Mouse (Mus musculus) midbrain, embryonic 13.5 days (tissue): Measurements from ENCODE around the gene Gm10639. TPM values are rescaled to one million over a fixed set of nuclear protein-coding genes. Genes with fewer than 3 reads are reported as not detected.
"Not testable (repeated sequence)": the region's sequence is repeated elsewhere in the genome, so short reads cannot be mapped to it uniquely, and the experiment has no call there.

Source experiments
- ATAC-seq: fragments of 200-750 bp; cut with Nextera tagmentation; 2 replicates; pipeline ENCODE4 v1.8.0; 2017; ENCODE audit warnings: mild to moderate bottlenecking, moderate TSS enrichment, moderate library complexity
- H3K27ac ChIP-seq: fragments of 300-500 bp; sonication (generic); 2 replicates; pipeline ENCODE4 v1.5.1; 2015; ENCODE audit warnings: inconsistent platforms, mild to moderate bottlenecking, moderate library complexity
- H3K27me3 ChIP-seq: fragments of 300-500 bp; sonication (generic); 2 replicates; pipeline ENCODE4 v1.6.1; 2015; ENCODE audit warnings: mild to moderate bottlenecking, inconsistent platforms
- H3K36me3 ChIP-seq: fragments of 300-500 bp; sonication (generic); 2 replicates; pipeline ENCODE4 v1.6.1; 2015; ENCODE audit warnings: mild to moderate bottlenecking, inconsistent platforms
- H3K4me1 ChIP-seq: fragments of 300-500 bp; sonication (generic); replicated peaks from 2 replicates; pipeline ENCODE4 v1.6.1; 2015; ENCODE audit warnings: inconsistent platforms
- H3K4me2 ChIP-seq: fragments of 300-500 bp; sonication (generic); replicated peaks from 2 replicates; pipeline ENCODE4 v1.6.1; 2015; ENCODE audit warnings: moderate library complexity, mild to moderate bottlenecking, inconsistent platforms
- H3K4me3 ChIP-seq: fragments of 300-500 bp; sonication (generic); replicated peaks from 2 replicates; pipeline ENCODE4 v1.5.1; 2015; ENCODE audit warnings: mild to moderate bottlenecking, inconsistent platforms
- H3K9ac ChIP-seq: fragments of 300-500 bp; sonication (generic); replicated peaks from 2 replicates; pipeline ENCODE4 v1.6.1; 2015; ENCODE audit warnings: mild to moderate bottlenecking, inconsistent platforms
- H3K9me3 ChIP-seq: fragments of 300-500 bp; sonication (generic); 2 replicates; pipeline ENCODE4 v1.6.1; 2016; ENCODE audit warnings: mild to moderate bottlenecking, inconsistent platforms
- WGBS: fragments of 180-500 bp; shearing (Covaris S2); methylation state at CpG from one replicate; pipeline ENCODE4 v1.1.7; 2015; 5-methylcytosine and 5-hydroxymethylcytosine counted together
- polyA plus RNA-seq: library from polyadenylated mRNA; unstranded; fragments of >200 nt; fragmentation: Nextera tagmentation; extraction: Ambion mirVana; gene quantifications from 2 replicates; pipeline ENCODE4 v1.2.1, GENCODE M21; 2015

Gene Gm10639
- polyA plus RNA-seq, 1 experiment from 2014 or later, result not detected

DNA sequence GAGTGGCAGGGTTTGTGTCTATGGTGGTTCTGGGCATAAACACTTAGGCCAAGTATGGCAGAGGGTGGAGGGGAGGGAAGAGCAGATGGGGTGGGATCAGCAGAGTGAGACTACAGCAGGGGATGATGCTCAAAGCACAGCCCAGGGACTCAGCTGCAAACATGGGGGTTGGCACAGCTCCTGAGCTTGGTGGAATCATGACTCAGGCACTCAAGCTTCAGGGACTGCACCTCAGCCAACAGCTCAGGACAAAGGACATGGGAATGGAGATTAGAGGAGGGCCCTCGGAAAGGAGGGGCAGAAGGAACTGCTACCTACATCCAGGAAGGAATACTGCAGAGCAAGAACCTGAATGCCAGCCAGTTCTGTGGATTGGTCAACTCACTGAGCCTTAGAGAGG is 9.4 kb downstream of the Gm10639 start:
- 42% methylated on average over 1 of the region's 1 CpGs for WGBS
- not testable (repeated sequence) for H3K36me3 ChIP-seq, H3K27me3 ChIP-seq, H3K4me3 ChIP-seq, H3K9ac ChIP-seq, H3K27ac ChIP-seq, H3K9me3 ChIP-seq, H3K4me2 ChIP-seq, ATAC-seq, H3K4me1 ChIP-seq

DNA sequence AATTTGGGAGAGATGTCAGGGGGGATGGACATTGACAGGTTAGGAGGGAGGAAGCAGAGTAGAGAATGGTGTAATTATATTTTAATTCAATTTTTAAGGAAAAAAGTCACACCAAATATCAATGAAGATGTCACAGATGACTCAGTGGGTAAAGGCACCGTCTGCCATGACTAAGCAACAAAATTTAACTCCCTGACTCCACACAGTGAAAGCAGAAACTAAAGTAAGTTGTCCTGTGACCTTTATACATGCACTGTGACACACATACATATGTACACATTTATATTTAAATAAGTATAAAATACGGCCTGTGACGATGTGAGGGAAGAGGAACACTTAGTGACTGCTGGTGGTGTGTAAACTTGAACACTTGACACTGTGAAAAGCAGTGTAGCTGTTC is 18.4 kb downstream of the Gm10639 start:
- WGBS, result 84% methylated on average over 3 of the region's 3 CpGs
- H3K4me2 ChIP-seq, H3K4me3 ChIP-seq, H3K36me3 ChIP-seq, H3K4me1 ChIP-seq, ATAC-seq, H3K27me3 ChIP-seq, H3K9ac ChIP-seq, H3K27ac ChIP-seq, H3K9me3 ChIP-seq: not testable (repeated sequence)

DNA sequence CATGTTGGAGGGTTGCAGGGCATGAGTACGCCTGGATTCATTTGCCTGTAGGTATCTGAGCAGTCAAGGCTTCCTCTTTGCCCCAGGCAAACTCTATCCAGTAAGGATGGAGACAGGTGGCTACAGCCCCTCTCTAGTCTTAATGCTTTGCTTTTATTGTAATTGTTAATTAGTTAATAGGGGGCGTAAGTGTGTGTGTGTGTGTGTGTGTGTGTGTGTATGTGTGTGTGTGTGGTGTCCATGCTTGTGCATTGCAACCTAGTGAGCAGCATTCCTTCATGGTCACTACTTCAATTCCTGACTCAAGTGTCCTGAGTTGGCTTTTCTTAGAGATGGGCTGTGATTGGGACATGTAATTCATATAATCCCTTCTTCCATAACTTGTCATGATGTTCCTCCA is 25.0 kb downstream of the Gm10639 start, which contains the start of gene Omt2a:
Gene Omt2a (minus strand): TSS at position 101 of the 400 bp plus-strand sequence.
- H3K9me3 ChIP-seq, result no peaks in the 10 kb centered on the region
- WGBS, result 80% methylated on average over 2 of the region's 2 CpGs
- H3K36me3 ChIP-seq, result no peaks in the 10 kb centered on the region
- no peak within 1 kb of the TSS for H3K4me3 ChIP-seq
- H3K27ac ChIP-seq, result no peak within 1 kb of the TSS
- H3K9ac ChIP-seq, result no peak within 1 kb of the TSS
- no peaks in the 10 kb centered on the region for H3K27me3 ChIP-seq
- no peak within 1 kb of the TSS for H3K4me2 ChIP-seq
- no peak for ATAC-seq
- H3K4me1 ChIP-seq, result no peaks in the 10 kb centered on the region

DNA sequence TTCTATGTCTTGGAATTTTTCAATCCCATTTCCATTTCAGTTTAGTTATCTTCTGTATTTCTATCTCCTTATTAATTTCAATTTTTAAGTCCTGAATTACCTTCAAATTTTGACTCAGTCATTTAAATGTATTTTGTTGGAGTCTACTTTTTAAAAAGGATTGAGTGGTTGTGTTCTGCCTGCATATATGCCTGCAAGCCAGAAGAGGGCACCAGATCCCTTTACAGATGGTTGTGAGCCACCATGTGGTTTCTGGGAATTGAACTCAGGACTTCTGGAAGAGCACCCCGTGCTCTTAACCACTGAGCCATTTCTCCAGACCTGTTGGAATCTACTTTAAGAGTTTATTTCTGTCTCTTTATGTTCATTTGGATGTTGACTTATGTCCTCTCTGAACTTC is 29.8 kb downstream of the Gm10639 start:
- no peaks in the 10 kb centered on the region for H3K9me3 ChIP-seq
- H3K4me2 ChIP-seq, result no peak overlapping the region
- H3K4me1 ChIP-seq, result no peaks in the 10 kb centered on the region
- WGBS, result 44% methylated on average over 1 of the region's 1 CpGs
- no peaks in the 10 kb centered on the region for H3K27me3 ChIP-seq
- no peak overlapping the region for H3K4me3 ChIP-seq
- no peak for ATAC-seq
- H3K27ac ChIP-seq, result no peak overlapping the region
- no peaks in the 10 kb centered on the region for H3K36me3 ChIP-seq
- no peak overlapping the region for H3K9ac ChIP-seq

DNA sequence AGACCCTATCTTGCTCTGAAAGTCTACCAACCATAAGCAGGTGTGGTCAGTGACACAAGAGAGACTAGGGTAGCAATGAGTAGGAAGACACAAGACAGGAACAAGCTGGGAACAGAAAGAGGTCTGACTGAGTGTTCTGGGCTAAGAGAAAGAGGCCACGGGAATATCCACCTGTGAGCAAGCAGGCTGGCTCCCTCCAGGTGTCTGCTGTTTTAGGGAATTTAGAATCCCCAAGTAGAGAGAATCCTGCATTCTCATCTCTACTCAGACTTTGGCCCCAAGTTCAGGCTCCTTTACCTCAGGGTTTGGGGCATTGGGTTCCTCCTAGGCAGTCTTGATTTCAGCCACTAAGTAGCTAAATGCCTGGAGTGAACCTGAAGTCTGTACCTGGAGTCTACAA is 37.6 kb downstream of the Gm10639 start, which contains the start of gene Omt2b:
Gene Omt2b (plus strand): TSS at position 301 of the 400 bp plus-strand sequence.
- ATAC-seq, result not testable (repeated sequence)
- WGBS, result 75% methylated on average over 1 of the region's 1 CpGs

DNA sequence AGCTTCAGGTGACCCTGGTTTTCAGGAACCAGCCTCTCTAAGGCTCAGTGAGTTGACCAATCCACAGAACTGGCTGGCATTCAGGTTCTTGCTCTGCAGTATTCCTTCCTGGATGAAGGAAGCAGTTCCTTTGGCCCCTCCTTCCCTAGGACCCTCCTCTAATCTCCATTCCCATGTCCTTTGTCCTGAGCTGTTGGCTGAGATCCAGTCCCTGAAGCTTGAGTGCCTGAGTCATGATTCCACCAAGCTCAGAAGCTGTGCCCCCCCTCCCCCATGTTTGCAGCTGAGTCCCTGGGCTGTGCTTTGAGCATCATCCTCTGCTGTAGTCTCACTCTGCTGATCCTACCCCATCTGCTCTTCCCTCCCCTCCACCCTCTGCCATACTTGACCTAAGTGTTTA is 47.3 kb downstream of the Gm10639 start:
- H3K9ac ChIP-seq, H3K4me2 ChIP-seq, H3K27me3 ChIP-seq, H3K9me3 ChIP-seq, ATAC-seq, H3K27ac ChIP-seq, H3K4me1 ChIP-seq, H3K36me3 ChIP-seq, H3K4me3 ChIP-seq: not testable (repeated sequence)

More for the DNA sequence above, 37.6 kb downstream of the Gm10639 start, which contains the start of gene Omt2b:
- not testable (repeated sequence) for H3K9me3 ChIP-seq, H3K4me3 ChIP-seq, H3K4me1 ChIP-seq, H3K9ac ChIP-seq, H3K36me3 ChIP-seq, H3K4me2 ChIP-seq, H3K27me3 ChIP-seq, H3K27ac ChIP-seq

DNA sequence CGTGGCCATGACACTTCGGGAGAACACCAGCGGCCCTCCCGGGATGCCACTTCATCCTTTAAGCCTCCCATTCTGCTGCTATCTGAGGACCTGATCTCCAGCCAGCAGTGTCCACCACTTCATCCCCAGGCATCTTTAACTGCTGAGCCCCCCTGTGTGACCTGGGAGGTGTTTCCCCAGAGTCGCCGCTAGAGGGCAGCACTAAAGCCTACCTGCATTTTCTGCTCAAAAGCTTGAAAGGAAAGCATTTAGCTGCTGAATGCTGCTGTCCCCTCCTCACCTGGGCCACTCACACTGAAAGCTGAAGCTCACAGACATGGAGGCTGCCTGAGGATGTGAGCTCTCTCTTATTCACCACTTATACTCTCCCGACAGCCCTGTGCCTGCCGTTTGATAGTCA is 50.6 kb downstream of the Gm10639 start:
- H3K9me3 ChIP-seq, H3K27me3 ChIP-seq, H3K9ac ChIP-seq, H3K27ac ChIP-seq, H3K4me2 ChIP-seq, H3K4me3 ChIP-seq, H3K36me3 ChIP-seq, H3K4me1 ChIP-seq: not testable (repeated sequence)
- peak; percentile 56 for ATAC-seq
- WGBS, result 15% methylated on average over 8 of the region's 8 CpGs

DNA sequence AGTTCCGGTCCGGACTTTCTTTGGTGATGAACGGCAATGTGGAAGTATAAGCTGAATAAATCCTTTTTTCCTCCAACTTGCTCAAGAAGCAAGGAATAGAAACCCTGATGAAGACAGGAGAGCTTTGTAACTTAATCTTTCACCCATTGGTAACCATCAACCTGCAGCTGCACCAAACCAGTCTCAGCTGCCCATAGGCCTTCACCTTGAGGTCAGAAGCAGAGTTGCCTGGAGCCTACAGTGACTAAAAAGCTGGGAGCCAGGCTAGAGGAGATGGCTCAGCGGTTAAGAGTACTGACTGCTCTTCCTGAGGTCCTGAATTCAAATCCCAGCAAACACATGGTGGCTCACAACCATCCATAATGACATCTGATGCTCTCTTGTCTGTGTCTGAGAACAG is 52.8 kb downstream of the Gm10639 start:
- not testable (repeated sequence) for H3K4me2 ChIP-seq, ATAC-seq
- WGBS, result 89% methylated on average over 4 of the region's 4 CpGs

DNA sequence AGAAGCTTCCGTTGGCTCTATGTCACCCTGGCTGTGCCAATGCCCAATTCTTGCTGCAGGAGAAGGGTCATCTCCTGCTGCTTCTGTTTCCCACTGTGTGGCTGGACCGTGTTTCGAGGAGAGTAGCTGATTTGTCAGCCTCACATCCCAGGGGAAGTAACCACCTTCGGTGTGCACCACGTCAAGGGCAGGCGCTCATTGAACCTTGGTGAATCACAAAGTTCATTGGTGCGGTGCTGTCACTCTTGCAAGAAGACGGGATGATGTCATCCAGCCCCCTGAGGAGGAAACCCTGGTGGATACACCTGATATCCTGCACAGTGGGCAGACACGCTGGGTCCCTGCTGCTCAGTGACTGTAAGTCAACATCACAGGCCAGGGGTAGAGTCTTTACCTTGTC is 53.3 kb downstream of the Gm10639 start:
- not testable (repeated sequence) for H3K36me3 ChIP-seq, H3K4me1 ChIP-seq, ATAC-seq, H3K4me3 ChIP-seq, H3K27me3 ChIP-seq, H3K9me3 ChIP-seq, H3K4me2 ChIP-seq, H3K9ac ChIP-seq, H3K27ac ChIP-seq
- 88% methylated on average over 9 of the region's 9 CpGs for WGBS

More for the DNA sequence above, 52.8 kb downstream of the Gm10639 start:
- H3K27ac ChIP-seq, H3K4me1 ChIP-seq, H3K9ac ChIP-seq, H3K9me3 ChIP-seq, H3K27me3 ChIP-seq, H3K36me3 ChIP-seq, H3K4me3 ChIP-seq: not testable (repeated sequence)

DNA sequence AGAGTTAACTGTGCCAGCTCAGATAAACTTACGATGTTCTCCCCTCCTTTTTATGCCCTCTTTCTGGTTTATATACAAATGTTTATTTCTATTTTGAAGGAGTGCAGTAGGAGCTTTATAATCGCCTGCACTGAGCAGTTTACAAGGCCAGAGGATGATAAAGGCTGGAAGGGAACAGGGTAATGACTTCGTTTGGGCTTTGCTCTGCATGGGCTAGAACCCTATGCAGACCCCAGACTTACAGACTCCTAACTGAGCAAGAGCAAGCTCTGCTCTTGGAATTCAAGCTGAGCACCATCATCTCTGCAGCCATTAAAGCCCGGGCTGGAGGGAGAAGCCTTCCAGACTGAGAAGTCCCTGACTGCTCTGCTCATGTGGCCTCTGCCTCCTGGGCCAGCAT is 55.5 kb downstream of the Gm10639 start:
- not testable (repeated sequence) for H3K4me1 ChIP-seq, H3K9me3 ChIP-seq, H3K4me3 ChIP-seq, H3K9ac ChIP-seq, H3K27me3 ChIP-seq, H3K27ac ChIP-seq, H3K4me2 ChIP-seq, H3K36me3 ChIP-seq, ATAC-seq
- 81% methylated on average over 4 of the region's 4 CpGs for WGBS

DNA sequence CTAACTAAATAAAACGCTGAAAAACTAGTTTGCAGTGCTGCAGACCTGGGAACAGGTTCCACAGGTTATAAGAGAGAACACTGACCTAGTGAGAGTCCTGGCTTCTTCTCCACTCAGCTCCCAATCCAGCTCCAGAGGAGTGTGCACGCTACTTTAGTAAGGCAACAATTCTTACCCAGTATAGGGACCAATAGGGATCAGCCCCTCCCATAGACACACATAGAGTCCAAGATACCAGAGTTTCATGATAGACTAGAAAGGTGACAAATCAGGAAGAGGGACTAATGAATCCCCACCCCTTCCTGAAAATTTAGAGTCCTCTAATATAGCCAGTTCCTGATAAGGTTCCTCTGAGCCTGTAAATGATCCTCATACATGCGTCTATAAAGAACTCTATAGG is 57.3 kb downstream of the Gm10639 start:
- Histone ChIP-seq H3K9ac (no peak overlapping the region), H3K9me3 (no peaks in the 10 kb centered on the region), H3K27ac (no peak overlapping the region), H3K4me1 (no peaks in the 10 kb centered on the region), H3K36me3 (no peaks in the 10 kb centered on the region), H3K27me3 (no peaks in the 10 kb centered on the region), H3K4me3 (no peak overlapping the region), H3K4me2 (no peak overlapping the region)
- no peak for ATAC-seq
- WGBS, result 71% methylated on average over 3 of the region's 3 CpGs

DNA sequence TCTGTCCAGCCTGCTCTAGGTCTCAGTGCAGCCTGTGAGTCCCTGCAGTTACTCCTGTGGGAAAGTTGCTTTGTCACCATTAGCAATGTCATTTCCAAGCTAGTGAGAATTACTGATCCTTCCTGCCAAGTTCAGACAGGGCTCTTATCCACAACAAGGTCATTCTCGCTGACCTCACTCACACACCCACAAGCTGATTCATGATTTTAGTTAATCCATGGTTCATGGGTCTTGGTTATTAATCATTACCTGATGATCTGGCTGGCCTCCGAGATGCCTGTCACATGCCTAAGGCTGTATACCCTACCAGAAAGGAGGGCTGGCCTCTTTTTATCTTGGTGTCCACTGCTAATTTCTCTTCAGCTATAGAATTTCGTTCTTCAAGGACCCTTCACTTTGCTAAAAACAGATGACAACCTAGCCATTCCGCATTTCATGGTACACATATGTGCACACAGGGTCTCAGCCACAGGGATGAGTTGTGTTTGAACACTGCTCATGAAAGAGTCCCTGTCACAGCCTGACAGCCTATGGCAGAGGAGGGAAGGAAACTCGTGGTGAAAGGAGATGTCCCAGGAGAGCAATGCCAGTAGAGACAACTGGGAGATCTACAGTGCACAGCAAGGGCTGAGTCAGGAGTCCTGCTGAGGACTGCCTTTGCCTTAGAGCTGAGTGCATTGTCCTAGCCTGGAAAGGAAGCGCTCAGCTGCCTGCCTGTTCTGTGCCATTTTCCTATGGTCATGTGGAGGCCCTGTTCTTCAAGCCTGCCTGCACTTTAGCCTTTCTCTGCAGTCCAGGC is 58.7 kb downstream of the Gm10639 start:
- not testable (repeated sequence) for H3K4me2 ChIP-seq, H3K4me3 ChIP-seq, ATAC-seq, H3K36me3 ChIP-seq, H3K27me3 ChIP-seq, H3K27ac ChIP-seq, H3K9ac ChIP-seq, H3K9me3 ChIP-seq, H3K4me1 ChIP-seq
- WGBS, result 77% methylated on average over 6 of the region's 6 CpGs

DNA sequence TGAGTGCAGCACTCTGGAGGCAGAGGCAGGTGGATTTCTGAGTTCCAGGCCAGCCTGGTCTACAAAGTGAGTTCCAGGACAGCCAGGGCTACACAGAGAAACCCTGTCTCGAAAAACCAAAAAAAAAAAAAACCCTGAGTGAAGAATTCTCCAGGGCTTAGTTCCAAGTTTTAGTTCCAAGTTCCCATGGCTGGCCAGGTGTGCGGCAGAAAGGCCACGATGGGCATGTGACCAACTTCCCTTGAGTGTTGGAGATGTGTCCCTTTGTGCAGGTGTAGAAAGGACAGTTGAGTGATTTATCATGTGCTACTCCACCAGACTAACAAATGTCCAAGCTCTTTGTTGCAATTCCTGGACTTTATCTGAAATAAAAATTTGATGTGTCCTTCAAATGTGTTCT is 59.4 kb downstream of the Gm10639 start:
- H3K27me3 ChIP-seq, H3K4me2 ChIP-seq, H3K9ac ChIP-seq, H3K36me3 ChIP-seq, H3K9me3 ChIP-seq, H3K4me3 ChIP-seq, ATAC-seq, H3K27ac ChIP-seq, H3K4me1 ChIP-seq: not testable (repeated sequence)
- WGBS, result 90% methylated on average over 3 of the region's 3 CpGs
